Mouse (Mus musculus) brown adipose tissue, adult 24 weeks (tissue): Measurements from ENCODE around the gene Hist3h2ba. TPM values are rescaled to one million over a fixed set of nuclear protein-coding genes. Genes with fewer than 3 reads are reported as not detected.

Experiments
- H3K27ac ChIP-seq: fragments of 200-500 bp; replicated peaks from 2 replicates; pipeline ENCODE4 v1.5.1; 2012; ENCODE audit warnings: low read depth, mild to moderate bottlenecking, low read length
- H3K4me1 ChIP-seq: fragments of 200-500 bp; 2 replicates; pipeline ENCODE4 v1.6.1; 2012; ENCODE audit warnings: low read length, mixed read lengths; ENCODE audit not compliant: control insufficient read depth, insufficient read depth, insufficient read length
- H3K4me3 ChIP-seq: fragments of 200-500 bp; 2 replicates; pipeline ENCODE4 v1.5.1; 2012; ENCODE audit warnings: low read depth, mild to moderate bottlenecking, low read length, moderate library complexity; ENCODE audit not compliant: insufficient read depth
- polyA plus RNA-seq: library from polyadenylated mRNA; stranded (reverse); fragments of >200 nt; gene quantifications from 2 replicates; pipeline ENCODE4 v1.2.4, GENCODE M21; 2012; ENCODE audit not compliant: missing spikeins, insufficient read depth, insufficient read length

The Hist3h2ba gene
- polyA plus RNA-seq, 1 experiment: not detected

DNA sequence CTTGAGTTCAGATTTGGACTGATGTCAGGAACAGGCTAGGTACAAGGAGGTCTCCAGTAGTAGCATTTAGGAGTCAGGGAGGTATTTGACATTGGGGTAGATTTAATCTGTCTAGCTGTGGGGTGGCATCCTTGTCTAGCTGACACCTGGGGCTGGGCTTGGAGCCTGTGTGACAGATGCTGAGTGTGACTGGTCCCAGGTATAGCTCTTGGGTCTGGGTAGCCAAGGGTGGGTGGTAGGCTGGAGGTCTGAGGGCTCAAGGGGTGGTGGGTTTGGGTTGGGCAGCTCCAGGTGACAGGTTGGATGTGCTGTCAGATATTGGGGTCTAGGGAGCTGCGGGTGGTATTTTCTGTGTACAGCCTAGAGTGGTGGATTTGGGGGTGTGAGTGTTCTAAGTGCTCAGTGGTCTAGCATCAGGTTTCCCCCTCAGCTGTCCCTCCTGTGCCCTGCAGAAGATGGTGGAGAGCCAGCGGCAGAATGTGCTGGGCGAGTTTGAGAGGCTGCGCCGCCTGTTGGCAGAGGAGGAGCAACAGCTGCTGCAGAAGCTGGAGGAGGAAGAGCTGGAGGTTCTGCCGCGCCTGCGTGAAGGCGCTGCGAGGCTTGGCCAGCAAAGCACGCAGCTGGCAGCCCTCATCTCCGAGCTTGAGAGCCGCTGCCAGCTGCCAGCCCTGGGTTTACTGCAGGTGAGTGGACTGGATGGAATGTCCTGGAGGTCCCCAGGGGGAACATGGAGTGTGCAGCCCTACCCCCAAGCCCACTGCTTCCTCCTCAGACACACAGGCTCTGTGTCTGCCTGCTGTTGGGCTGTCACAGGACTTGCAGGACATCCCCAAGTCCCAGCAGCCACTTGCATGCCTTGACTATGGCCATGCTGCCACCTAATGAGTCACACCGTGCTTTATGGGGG lies 33.1 kb downstream of the Hist3h2ba start:
- Histone ChIP-seq H3K4me3 (no peak overlapping the region), H3K27ac (no peak overlapping the region)

GRCm38 (mm10) chr11:58982471-58983097 lies 33.9 kb downstream of the Hist3h2ba start:
- Histone ChIP-seq H3K4me3 (no peak overlapping the region), H3K27ac (no peak overlapping the region), H3K4me1 (peaks cover 11% of the 10 kb centered on the region)

More for the DNA sequence above, 33.1 kb downstream of the Hist3h2ba start:
- peaks cover 11% of the 10 kb centered on the region for H3K4me1 ChIP-seq

DNA sequence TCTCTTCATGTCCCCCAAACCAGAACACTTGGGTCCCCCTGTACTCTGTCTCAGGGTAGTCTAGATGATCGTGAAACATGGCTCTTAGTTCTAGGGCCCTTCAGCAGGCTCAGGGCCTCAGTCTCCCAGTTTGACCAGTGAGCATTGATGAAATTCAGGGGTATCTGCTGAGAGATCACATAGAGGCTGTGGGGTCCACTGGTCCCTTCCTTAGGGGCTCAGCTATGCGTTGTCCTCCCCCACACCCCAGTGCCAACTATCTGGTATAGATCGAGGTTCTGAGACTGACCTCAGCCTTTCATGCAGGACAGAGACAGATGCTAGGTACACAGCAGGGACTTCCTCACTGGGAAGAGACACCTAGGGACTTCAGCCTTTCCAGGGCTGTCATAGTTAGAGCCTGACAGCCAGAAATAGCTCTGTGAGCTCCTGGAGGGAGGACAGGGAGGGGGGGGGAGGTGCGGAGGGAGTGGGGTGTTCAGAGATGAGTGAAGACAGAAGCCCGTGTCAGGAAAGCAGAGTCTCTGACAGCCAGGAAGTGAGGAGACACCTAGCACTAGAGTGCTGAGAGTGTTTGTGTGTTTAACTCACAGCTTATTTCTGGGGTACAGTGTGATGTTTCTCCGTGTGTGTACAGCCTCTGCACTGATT lies 35.1 kb downstream of the Hist3h2ba start:
- no peak overlapping the region for H3K4me3 ChIP-seq
- H3K27ac ChIP-seq: no peak overlapping the region
- peaks cover 11% of the 10 kb centered on the region for H3K4me1 ChIP-seq

DNA sequence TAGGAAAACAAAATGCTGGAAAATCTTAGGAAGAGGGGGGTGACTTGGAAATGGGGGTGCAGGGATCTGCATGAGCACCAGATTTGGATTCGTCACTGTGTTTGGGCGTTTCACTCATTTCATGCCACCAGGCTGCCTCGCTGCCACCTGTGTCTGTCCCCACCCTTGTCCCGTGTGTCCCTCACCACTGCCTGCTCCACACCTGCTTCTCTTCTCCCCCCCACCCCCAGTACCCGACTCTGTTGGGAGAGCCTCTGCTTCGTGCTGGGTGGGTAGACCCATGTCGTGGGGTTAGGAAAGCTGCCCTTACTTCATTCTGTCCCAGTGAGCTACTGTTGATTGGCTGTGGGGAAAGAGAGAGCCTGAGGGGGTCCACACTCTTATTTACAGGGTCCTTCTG lies 35.9 kb downstream of the Hist3h2ba start:
- Histone ChIP-seq H3K4me3 (no peak overlapping the region), H3K27ac (no peak overlapping the region), H3K4me1 (peaks cover 7% of the 10 kb centered on the region)

GRCm38 (mm10) chr11:58985299-58985917 lies 36.7 kb downstream of the Hist3h2ba start:
- no peak overlapping the region for H3K27ac ChIP-seq
- H3K4me3 ChIP-seq: no peak overlapping the region
- H3K4me1 ChIP-seq: peaks cover 4% of the 10 kb centered on the region

- Histone ChIP-seq H3K4me1 (peaks cover 2% of the 10 kb centered on the region; the same call in 1 of the 2 replicates), H3K4me3 (no peak overlapping the region), H3K27ac (no peak overlapping the region)
These were observed 40.4 kb downstream of the Hist3h2ba start for GRCm38 (mm10) chr11:58989166-58989565.

- H3K4me1 ChIP-seq: peaks cover 3% of the 10 kb centered on the region; the same call in 1 of the 2 replicates
These were observed 41.4 kb downstream of the Hist3h2ba start for GRCm38 (mm10) chr11:58990141-58990540.

GRCm38 (mm10) chr11:58990794-58991193 lies 42.1 kb downstream of the Hist3h2ba start:
- no peak overlapping the region for H3K27ac ChIP-seq
- no peak overlapping the region for H3K4me3 ChIP-seq
- peaks cover 3% of the 10 kb centered on the region; the same call in 1 of the 2 replicates for H3K4me1 ChIP-seq

More at GRCm38 (mm10) chr11:58990141-58990540, 41.4 kb downstream of the Hist3h2ba start:
- no peak overlapping the region for H3K4me3 ChIP-seq
- no peak overlapping the region for H3K27ac ChIP-seq

GRCm38 (mm10) chr11:58991911-58992310 lies 43.2 kb downstream of the Hist3h2ba start:
- Histone ChIP-seq H3K4me3 (no peak overlapping the region), H3K27ac (no peak overlapping the region), H3K4me1 (peaks cover 3% of the 10 kb centered on the region; the same call in 1 of the 2 replicates)

GRCm38 (mm10) chr11:58993091-58993670 lies 44.5 kb downstream of the Hist3h2ba start:
- H3K27ac ChIP-seq: no peak overlapping the region
- H3K4me1 ChIP-seq: peaks cover 3% of the 10 kb centered on the region; the same call in 1 of the 2 replicates
- no peak overlapping the region for H3K4me3 ChIP-seq

DNA sequence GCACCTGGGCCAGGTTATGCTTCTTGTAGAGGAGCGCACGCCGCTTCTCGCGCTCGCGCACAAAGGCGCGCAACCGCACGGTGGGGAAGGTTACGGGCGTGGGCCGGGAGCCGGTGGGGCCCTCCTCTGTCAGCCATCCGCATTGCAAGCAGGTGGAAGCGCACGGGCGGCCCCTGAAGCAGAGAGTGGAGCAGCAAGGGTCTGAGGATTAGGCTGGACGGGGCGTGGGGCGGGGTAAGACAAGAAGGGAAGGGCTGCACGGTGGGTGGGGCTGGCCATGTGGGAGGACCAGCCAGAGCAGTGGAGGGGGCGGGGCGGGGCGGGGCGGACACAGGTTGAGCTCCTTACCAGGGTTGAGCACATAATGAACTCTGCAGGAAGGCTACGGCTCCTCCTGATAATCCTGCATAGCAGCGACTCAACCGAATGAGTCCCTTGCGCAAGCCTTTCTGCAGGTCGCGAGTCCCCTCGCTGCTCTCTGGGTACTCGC lies 45.7 kb downstream of the Hist3h2ba start:
- Histone ChIP-seq H3K27ac (no peak overlapping the region), H3K4me1 (peaks cover 3% of the 10 kb centered on the region; the same call in 1 of the 2 replicates), H3K4me3 (peak overlapping the region; percentile 43)

DNA sequence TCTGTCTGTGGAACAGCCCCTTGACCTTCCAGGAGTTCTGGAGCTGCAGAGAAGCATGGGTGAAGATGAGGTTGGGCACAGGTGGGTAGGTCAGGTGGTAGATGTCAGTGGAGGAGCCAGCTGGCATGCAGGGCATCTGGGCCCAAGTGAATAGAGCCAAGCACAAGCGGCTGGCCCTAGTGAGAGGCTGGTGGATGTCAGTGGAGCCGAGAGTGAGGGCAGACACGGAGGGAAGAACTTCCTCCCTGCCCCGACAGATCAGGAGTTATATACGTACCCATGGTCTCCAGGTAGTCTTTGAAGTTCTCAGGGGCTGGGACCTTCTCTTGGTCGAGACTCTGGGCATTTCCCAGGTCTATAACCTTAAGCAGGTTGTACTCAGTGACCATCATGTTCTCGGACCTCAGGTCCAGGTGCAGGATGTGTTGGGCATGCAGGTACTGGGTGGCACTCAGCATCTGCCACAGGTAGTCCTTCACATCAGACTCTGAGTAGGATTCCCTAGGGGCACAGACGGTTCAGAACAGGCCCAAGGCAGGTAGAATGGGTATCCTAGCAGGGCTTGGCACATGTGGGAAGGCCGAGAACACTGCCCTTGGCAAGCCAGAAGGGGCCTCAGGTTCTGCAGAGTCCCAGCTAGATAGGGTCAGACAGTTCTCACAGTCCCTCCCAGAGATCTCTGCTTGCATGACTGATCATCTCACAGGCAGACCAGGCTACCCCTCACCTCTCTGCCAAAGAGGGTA lies 46.5 kb downstream of the Hist3h2ba start:
- no peak overlapping the region for H3K4me3 ChIP-seq
- peaks cover 3% of the 10 kb centered on the region; the same call in 1 of the 2 replicates for H3K4me1 ChIP-seq
- no peak overlapping the region for H3K27ac ChIP-seq

DNA sequence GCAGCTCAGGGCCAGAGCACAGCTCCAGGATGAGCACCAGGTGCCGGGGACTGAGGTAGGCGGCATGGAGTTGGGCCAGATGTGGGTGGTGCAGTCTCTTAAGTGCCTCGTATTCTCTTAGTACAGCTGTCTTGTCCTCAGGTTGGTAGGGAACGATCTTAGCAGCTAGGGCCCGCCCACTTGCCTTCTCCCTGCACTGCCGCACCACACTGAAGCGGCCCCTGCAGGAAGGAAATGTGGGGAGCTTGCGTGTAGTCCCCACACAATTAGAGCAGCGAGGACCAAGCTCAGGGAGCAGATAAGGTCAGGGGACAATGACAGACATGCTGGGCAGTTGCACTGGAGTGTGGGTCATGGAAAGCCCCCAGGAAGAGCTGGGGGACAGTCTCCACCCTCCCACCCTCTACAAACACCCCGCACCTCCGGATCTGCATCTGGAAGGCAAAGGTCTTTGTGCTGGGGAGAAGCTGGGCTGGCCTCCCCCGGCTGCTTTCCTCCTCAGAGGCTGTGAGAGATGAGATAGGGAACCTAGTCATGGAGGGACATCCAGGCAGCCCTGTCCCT lies 47.2 kb downstream of the Hist3h2ba start:
- H3K27ac ChIP-seq: no peak overlapping the region
- H3K4me1 ChIP-seq: peaks cover 3% of the 10 kb centered on the region; the same call in 1 of the 2 replicates
- H3K4me3 ChIP-seq: no peak overlapping the region
